Mouse (Mus musculus) cerebellum, postnatal 36 days (tissue): Measurements from ENCODE around the gene Trip6.
A peak's percentile ranks its signal among the peaks of the same experiment; 100 is the strongest.
"Not testable (repeated sequence)": the region's sequence is repeated elsewhere in the genome, so short reads cannot be mapped to it uniquely, and the experiment has no call there.

Experiments
- DNase-seq, 2 experiments: peaks; one replicate each; pipeline ENCODE4 v3.0.0; 2021 to 2022; ENCODE audit warnings: mixed read lengths in 2 of 2

Gene Trip6

DNA sequence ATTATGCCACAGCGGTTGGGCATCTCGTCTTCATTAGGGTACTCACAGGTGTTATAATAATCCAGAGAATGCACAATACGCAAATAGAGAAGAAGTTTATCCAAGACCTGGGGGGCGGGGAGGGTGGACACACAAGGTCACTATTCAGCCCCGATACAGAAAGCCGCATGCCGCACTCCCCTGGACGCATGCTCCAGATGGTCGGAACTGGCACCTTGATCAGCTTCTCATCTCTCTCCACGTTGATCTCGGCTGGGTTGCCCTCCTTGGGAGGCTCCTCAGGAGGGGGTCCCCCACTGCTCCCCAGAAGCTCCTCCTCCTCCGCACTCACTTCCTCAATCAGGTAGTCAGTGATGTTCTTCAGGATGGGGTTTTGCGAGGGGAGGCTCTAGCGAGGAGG is 17.1 kb downstream of the Trip6 start:
- DNase-seq: no peak

DNA sequence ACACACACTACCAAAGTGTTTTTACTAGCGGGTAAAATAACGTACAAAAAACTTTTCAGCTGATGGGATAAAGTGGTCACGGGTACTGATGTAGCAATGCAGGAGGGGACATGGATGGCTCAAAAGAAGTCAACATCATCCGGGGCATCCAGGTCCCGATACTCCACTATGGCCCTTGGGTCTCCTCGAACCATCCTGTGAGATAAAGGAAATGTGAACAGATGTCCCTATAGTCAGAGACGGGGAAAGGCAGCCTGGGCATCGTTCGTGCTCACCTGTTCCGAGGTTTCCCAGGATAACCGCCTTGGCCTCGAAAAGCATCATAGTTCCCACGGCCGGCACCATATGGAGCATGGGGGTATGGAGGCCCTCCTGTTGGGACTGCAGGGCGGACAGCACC is 18.5 kb downstream of the Trip6 start:
- no peak for DNase-seq

DNA sequence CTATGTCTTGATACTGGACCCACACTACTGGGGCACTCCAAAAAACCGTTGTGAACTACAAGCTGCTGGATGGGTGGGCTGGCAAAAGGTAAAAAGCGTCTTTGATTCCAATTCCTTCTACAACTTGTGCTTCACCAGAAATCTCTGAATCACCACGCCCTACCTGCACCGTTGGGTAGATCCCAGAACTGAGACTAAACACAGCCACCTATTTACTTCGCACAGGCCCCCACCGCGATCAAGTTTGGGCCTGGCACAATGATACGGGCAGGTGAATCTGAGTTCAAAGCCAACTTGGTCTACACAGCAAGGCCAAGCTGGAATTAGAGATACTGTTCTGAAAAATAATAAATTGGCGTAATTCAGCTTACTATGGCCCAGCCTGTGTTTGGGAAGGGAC is 18.9 kb downstream of the Trip6 start:
- no peak for DNase-seq

DNA sequence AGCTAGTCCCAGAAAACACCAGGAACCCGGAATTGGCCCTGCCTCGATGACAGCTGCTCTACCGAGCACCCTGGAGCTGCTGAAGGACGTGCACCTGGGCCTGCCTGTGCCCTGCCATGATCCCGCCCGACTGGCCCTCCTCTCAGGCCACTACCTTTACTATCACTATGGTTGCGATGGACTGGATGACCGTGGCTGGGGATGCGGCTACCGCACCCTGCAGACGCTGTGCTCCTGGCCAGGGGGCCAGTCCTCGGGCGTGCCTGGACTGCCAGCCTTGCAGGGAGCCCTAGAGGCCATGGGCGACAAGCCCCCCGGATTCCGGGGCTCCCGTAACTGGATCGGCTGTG is 19.5 kb downstream of the Trip6 start:
- no peak for DNase-seq

DNA sequence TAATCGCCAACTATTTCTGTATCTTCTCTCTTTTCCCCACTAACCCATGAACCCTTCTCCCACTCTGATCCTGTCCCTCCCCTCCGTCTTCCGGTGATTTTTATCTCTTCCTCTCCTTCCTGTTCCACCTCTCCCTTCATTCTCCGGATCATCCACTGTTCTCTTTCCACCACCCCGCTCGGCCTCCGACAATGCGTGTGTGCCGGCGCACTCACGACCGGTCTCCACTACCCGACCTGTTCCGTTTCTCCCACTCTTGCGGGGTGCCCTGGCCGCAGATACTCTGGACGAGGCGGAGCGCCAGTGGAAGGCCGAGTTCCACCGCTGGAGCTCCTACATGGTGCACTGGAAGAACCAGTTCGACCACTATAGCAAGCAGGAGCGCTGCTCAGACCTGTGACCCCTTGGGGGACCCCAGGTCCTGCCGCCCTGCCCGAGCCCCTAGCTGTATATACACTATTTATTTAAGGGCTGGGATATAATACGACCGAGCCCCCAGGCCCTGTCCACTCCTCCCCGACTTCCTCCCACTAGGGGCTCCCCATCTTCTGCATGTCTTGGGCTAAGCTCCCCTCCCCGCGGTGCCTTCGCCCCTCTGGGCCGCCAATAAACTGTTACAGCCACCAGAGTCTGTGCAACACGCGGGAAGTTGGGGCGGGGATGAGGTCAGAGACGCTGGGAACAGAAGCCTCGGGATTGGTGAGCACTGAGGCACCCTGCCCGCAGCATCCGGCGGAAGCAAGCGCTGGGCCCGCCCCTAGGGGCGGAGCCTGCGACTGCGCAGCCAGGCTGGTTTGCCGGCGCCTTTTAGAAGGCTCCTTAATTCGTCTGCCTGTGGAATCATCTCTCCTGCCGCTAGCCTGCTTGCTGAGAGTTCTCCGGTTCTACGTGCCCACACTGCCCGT is 20.1 kb downstream of the Trip6 start, which contains the start of gene Ufsp1:
Gene Ufsp1, plus strand, starts transcription at position 791 of the 905 bp plus-strand sequence.
- peak; percentile 94 to 96 for DNase-seq

DNA sequence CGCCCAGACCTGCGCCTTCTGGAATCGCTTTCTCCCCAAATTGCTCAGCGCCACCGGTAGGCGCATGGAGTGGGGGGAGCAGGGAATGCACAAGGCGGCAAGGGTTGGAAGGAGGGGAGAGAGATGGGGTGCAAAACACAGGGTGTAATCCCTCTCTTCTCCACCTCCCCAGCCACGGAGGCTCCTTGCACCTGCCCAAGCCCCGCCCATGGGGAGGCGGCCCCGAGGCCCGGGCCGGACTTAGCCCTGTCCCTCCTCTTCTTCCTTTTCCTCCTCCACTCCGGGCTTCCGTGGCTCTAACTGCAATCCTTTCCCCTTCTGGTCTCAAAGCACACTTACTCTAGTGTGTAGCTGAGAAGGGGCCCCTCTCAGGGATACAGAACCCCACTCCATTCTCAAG is 20.9 kb downstream of the Trip6 start:
- peak; percentile 77 to 85 for DNase-seq

DNA sequence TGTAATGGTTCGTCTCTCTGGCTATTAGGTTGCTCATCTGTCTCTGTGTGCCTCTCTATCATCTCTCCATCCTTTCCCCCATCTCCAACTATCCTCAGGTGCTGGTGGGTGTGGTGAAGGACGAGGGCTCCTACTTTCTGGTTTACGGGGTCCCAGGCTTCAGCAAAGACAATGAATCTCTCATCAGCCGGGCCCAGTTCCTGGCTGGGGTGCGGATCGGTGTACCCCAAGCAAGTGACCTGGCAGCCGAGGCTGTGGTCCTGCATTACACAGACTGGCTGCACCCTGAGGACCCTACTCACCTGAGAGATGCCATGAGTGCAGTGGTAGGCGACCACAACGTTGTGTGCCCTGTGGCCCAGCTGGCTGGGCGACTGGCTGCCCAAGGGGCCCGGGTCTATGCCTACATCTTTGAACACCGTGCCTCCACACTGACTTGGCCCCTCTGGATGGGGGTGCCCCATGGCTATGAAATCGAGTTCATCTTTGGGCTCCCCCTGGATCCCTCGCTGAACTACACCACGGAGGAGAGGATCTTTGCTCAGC is 22.8 kb downstream of the Trip6 start:
- no peak for DNase-seq

DNA sequence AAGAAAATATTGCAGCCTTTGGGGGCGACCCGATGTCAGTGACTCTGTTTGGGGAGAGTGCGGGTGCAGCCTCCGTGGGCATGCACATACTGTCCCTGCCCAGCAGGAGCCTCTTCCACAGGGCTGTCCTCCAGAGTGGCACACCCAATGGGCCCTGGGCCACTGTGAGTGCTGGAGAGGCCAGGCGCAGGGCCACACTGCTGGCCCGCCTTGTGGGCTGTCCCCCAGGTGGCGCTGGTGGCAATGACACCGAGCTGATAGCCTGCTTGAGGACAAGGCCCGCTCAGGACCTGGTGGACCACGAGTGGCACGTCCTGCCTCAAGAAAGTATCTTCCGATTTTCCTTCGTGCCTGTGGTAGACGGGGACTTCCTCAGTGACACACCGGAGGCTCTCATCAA is 23.5 kb downstream of the Trip6 start:
- DNase-seq: peak; percentile 67 to 76

DNA sequence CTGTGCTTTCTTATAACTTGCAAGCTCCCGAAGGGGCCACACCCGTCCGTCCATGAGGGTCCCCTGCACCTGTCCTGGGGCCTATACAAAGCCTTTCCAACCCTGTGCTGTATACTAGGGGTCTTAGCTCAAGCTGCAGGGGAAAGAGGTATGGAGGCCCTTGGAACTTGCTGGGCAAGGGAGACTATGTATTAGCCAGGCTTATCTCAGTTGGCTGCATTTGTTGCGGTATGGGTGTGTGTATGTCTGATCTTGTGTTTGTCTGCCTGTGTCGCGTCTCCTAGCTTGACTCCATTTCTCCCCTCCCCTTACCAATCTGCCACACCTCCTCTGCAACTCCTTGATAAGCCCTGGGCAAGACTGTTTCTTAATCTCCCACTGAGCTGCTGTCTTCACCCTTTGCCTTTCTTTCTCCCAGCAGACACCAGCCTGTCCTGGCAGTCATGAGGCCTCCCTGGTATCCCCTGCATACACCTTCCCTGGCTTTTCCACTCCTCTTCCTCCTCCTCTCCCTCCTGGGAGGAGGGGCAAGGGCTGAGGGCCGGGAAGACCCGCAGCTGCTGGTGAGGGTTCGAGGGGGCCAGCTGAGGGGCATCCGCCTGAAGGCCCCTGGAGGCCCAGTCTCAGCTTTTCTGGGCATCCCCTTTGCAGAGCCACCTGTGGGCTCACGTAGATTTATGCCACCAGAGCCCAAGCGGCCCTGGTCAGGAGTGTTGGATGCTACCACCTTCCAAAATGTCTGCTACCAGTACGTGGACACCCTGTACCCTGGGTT is 24.4 kb downstream of the Trip6 start:
- DNase-seq: no peak

DNA sequence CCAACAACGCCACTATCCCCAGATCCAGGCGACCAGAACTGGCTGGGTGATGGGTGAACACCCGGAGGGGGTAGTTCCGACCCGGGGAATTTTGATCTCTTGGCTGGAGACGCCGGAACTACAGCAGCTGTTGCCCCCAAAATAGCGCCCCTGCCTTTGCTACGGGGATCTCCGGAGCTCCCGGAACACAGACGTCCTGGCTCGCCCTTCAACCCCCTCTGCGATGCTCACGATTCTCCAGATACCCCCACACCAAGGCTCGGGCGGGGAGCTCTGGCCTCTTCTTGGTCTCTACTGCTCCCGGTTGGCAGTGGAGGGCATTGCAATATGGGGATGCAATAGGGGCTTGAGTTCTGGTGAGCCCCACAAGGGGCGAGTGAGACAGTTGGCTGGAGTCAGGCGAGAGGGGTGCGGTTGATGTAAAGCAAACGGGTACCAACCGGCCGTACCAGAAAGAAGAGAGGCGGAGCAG is 25.2 kb downstream of the Trip6 start:
- peak; percentile 61 to 69 for DNase-seq

DNA sequence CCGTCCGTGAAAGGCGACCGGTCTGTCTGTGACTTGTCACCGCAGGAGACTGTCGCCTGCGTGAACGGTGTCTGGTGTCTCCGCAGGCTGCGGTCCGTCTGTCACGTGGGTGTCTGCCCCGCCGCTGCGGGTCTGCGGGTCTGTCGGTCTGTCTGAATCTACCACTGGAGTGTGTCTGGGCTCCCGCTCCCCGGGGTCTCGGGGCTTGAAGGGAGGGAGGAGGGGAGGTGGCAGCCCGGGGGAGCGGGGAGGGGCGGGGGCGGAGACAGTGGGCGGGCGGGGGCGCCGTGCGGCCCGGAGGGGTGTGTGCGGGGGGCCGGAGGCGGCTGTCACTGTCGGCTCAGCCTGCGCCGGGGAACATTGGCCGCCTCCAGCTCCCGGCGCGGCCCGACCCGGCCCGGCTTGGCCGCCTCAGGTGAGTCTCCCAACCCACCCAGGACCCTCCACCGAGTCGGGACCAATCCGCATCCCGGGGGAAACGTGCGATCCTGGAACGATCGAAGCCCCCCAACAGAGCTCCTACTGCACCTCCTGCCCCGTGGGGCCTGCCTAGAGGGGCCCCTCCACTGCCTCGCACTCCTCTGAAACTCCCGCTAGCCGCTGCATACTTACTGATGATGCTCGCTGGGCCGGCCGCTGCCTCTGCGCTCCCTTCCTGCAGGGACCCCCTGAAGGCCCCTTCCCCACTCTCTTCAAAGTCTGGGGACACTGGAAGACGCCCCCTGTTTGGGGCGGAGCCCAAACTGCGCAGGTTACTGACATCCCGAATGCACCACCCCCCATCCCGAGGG is 26.1 kb downstream of the Trip6 start:
- DNase-seq: peak; percentile 67 to 69

DNA sequence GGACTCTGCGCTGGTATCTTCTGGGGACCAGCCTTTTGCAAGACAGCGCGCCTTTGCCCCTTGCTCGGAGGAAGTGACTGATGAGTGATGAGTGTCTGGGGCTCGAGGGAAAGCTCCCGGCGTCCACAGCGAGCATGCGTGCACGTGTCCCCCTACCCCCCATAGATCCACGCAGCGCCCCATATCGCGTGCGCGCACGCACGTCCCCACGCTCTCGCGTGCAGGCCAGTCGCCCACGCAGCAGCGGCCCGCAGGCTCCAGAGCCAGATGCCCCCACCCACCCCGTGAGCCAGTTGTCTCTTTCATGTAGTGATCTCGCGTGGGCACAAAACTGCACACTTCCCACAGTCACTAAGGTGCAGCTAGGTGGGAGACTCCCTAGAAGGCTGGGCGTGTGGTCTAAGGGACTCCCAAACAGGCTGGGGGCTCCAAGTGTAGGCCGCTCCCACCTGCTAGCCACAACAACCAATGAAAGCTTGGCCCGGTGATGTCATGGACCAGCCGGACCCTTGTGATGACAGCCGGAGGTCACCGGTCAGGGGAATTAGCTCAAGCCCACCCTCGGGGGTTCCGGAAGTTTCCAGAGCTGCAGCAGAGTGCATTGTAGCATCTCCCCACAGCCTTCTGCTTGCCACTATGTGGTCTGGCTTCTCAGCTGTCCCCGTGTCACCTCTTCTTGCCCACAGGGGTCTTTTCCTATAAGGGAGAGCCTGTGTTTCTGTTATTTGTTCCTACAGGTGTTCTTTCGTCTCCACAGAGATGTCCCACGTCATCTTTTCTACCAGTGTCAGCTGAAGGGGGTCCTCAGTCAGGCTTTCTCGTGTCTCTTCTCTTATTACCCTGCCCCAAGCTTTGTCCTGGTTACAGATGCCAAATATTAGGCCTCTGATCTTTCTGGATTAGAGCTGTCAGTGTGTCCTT is 26.9 kb downstream of the Trip6 start, which contains the start of gene Ache:
Gene Ache, plus strand, starts transcription at position 488 of the 921 bp plus-strand sequence.
- peak; percentile 84 to 88 for DNase-seq

DNA sequence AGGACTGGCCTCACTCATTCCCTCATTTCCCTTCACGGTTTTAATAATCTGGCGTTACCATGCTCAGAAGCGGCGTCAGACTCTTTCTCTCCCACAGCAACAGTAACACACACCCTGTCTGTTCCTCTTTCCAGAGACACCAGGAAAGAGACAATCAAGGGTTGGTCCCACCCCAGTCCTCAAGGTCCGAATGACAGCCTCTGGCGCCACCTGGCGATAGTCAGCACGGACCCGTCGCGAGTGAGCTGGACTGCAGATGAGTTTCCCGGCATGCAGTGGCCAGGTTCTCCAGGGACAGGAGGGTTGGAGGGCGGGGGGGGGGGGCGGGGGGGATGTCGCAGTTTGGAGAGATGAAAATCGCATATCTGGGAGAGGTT is 27.6 kb downstream of the Trip6 start:
- peak; percentile 96 to 97 for DNase-seq

DNA sequence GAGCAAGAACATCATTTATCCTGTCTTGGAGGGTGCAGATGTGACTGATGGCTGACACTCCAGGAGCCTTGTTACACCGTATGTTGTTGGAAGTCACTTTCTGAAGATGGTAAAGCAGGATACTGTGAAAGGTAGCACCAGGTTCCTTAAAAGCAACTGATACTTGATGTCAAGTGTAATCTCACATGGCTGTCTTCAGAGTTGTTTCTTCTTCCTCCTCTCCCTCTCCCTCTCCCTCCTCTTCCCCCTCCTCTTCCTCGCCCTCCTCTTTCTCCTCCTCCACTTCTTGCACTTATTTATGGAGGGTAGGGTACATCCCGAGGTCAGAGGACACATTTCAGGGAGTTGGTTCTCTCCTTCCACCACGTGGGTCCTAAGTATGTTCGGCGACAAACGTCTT is 28.2 kb downstream of the Trip6 start:
- no peak for DNase-seq

DNA sequence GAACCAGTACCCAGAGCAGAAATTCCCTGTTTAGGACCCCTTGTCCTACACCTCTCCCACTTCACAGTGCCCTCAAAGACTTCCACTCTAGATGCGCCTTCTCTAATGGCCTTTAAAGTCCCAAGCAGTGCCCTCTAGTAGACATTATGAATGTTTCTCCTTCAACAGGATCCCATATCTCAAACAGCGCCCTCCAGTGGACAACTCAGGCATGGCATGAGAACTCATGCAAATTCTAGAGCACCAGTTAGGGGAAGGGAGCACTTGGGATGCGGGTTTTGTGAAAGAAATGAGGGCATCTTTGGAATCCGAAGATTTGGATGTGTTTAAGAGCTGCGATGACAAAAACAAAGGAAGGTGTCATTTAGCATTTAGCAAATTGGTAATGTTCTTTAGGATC is 29.2 kb downstream of the Trip6 start:
- peak; percentile 59 to 63 for DNase-seq

DNA sequence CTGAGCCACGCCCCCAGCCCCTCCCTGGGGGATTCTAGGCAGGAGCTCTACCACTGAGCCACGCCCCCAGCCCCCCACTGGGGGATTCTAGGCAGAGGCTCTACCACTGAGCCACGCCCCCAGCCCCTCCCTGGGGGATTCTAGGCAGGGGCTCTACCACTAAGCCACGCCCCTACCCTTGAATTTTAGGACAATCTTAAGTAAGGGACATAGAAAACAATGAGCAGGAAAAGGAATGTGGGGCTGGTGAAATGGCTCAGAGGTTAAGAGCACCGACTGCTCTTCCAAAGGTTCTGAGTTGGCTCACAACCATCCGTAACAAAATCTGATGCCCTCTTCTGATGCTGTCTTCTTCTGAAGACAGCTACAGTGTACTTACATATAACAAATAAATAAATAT is 29.8 kb downstream of the Trip6 start:
- DNase-seq: not testable (repeated sequence)

DNA sequence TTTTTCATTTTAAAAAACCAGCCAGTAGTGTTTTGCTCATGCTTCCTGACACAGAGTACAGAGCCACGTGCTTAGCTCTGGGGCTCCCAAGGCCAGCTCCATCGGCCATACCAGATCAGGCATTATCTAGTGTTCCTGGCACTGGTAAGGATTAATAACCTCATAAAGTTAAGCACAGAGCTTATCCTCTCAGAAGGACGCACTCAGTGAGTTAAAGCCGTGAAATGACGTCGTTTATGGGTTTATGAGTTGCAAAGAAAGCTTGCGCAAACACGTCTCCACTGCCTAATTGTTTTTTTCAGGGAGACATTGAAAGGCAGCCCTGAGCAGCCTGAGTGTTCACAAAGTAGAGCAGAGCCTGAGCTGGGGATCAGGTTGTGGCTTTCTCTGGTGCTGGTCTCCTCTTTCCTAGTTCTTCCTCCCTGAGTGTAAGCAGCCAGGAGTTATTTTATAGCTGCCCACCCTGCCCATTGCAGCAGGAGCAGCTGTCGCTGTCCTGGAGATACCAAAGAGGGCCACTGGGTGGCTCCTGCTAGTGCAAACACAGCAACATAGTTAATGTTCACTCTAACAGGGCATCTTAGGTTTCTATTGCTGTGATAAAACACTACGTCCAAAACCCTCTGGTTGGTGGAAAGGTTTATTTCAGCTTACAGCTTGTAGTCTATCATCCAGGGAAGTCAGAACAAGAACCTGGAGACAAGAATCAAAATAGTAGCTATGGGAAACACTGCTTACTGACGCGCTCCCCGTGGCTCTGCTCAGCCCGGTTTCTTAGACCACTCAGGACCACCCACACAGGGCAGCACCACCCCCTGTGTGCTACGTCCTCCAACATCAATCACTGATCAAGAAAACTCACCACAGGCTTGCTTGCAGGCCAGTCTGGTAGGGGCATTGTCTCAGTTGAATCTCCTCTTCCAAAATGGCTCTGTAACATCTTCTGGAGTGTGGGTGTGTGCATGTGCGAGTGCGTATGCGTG is 36.6 kb downstream of the Trip6 start:
- no peak for DNase-seq

DNA sequence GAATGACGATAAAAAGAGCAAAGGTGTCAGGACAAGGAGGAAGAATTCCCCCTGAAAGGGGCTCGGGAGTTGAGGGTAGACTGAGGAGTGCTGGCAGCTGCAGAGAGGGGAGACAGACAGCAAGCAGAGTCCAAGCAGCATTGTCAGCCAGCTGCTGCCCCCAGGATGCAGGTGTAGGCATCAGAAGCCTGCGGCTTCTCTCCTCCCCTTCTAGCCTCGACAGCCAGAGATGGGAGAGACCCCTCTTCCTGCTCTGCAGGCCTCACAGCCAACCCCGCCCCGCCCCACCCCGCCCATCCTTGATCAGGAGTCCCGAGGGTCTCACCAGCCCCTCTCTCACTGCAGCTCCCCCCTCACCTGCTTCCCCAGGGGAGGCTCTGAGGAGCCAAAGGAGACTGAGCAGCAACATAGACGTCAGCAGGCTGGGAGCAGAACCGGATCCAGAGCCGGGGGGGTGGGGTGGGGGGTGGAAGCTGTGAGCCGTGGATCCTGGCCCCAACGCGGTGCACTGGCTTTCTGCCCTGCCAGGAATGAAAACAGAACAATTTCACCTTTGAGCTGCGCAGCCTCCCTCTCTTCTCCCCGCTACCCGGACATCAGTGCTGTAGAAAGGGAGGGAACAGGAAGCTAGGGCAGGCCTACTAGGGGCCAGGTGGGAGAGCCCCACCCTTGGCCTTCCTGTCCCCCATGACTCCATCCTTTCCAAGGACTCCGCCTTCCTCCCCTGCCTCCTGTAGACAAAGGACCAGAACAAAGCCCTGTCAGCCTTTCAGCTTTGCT is 45.9 kb downstream of the Trip6 start:
- DNase-seq: no peak

DNA sequence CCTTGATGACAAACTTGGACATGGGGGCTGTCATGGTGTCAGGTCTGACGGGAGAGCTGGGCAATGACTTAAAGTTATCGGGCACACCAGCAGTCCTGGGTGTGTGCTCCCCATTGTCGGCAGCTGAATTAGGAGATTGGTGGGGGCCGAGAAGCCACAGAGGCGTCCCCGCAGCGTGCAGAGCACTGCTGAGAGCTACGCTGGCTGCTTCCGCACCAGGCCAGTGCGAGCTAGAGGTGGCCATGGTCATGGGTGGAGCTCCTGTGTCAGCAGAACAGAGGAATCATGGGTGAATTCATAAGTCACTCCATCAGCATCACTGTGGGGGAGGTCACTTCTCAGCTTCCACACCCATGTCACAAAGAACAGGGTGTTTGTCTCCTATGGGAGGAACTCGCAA is 49.4 kb downstream of the Trip6 start:
- DNase-seq: no peak
